Mouse (Mus musculus): Measurements from ENCODE around the gene Myh14. TPM values are rescaled to one million over a fixed set of nuclear protein-coding genes. Genes with fewer than 3 reads are reported as not detected.

Gene Myh14
- polyA plus RNA-seq, 1 experiment from 2014 or later = 1.5 TPM

GRCm38 (mm10) chr7:44676126-44676525 is 5.5 kb upstream of the Myh14 start:
- WGBS (ENCODE audit: insufficient replicate concordance) = 57% methylated on average over 4 of the region's 4 CpGs

GRCm38 (mm10) chr7:44675171-44675570 is 4.5 kb upstream of the Myh14 start:
- Histone ChIP-seq H3K9ac (replicated peaks) (no peak overlapping the region), H3K4me2 (ENCODE audit: low read depth, low read length) (no peak overlapping the region), H3K9me3 (ENCODE audit: low read length) (0 out of 2 replicates have a peak, but pooled peaks cover 4% of the 10 kb centered on the region), H3K36me3 (replicated peaks; ENCODE audit: insufficient read depth, low read length) (no peaks in the 10 kb centered on the region), H3K4me1 (ENCODE audit: insufficient read depth) (peaks cover 9% of the 10 kb centered on the region; the same call in 1 of the 2 replicates), H3K4me3 (ENCODE audit: low read depth, low read length) (no peak overlapping the region), H3K27ac (ENCODE audit: low read depth) (no peak overlapping the region), H3K27me3 (ENCODE audit: insufficient read depth, low read length) (peaks cover 6% of the 10 kb centered on the region; the same call in 1 of the 2 replicates)
- DNase-seq (no peak), ATAC-seq (no peak)
- TF ChIP-seq EP300 (IDR thresholded peaks at IDR 0.05; ENCODE audit: low read depth) (no peak), CTCF (IDR thresholded peaks at IDR 0.05; ENCODE audit: low read depth) (no peak)
- WGBS (ENCODE audit: insufficient replicate concordance) = 66% methylated on average over 6 of the region's 6 CpGs

More at GRCm38 (mm10) chr7:44676126-44676525, 5.5 kb upstream of the Myh14 start:
- ATAC-seq (no peak), DNase-seq (no peak)
- H3K36me3 ChIP-seq (replicated peaks; ENCODE audit: insufficient read depth, low read length) = no peaks in the 10 kb centered on the region
- no peaks in the 10 kb centered on the region; the same call in 1 of the 2 replicates for H3K27me3 ChIP-seq (ENCODE audit: insufficient read depth, low read length)
- H3K9me3 ChIP-seq (ENCODE audit: low read length) = 0 out of 2 replicates have a peak, but pooled peaks cover 4% of the 10 kb centered on the region
- no peak overlapping the region for H3K27ac ChIP-seq (ENCODE audit: low read depth)
- no peak overlapping the region for H3K9ac ChIP-seq (replicated peaks)
- TF ChIP-seq EP300 (IDR thresholded peaks at IDR 0.05; ENCODE audit: low read depth) = no peak
- TF ChIP-seq CTCF (IDR thresholded peaks at IDR 0.05; ENCODE audit: low read depth) = no peak
- no peak overlapping the region for H3K4me2 ChIP-seq (ENCODE audit: low read depth, low read length)
- H3K4me1 ChIP-seq (ENCODE audit: insufficient read depth) = peaks cover 7% of the 10 kb centered on the region; the same call in 1 of the 2 replicates
- no peak overlapping the region for H3K4me3 ChIP-seq (ENCODE audit: low read depth, low read length)

GRCm38 (mm10) chr7:44674511-44674910 is 3.9 kb upstream of the Myh14 start:
- 0 out of 2 replicates have a peak, but pooled peaks cover 4% of the 10 kb centered on the region for H3K9me3 ChIP-seq (ENCODE audit: low read length)
- H3K4me2 ChIP-seq (ENCODE audit: low read depth, low read length) = no peak overlapping the region
- H3K4me1 ChIP-seq (ENCODE audit: insufficient read depth) = peaks cover 9% of the 10 kb centered on the region; the same call in 1 of the 2 replicates
- peaks cover 6% of the 10 kb centered on the region; the same call in 1 of the 2 replicates for H3K27me3 ChIP-seq (ENCODE audit: insufficient read depth, low read length)
- no peak overlapping the region for H3K4me3 ChIP-seq (ENCODE audit: low read depth, low read length)
- DNase-seq = no peak
- 64% methylated on average over 4 of the region's 4 CpGs for WGBS (ENCODE audit: insufficient replicate concordance)
- H3K36me3 ChIP-seq (replicated peaks; ENCODE audit: insufficient read depth, low read length) = no peaks in the 10 kb centered on the region
- TF ChIP-seq CTCF (IDR thresholded peaks at IDR 0.05; ENCODE audit: low read depth) (peak; percentile 28), EP300 (IDR thresholded peaks at IDR 0.05; ENCODE audit: low read depth) (no peak)
- H3K27ac ChIP-seq (ENCODE audit: low read depth) = no peak overlapping the region
- ATAC-seq = no peak
- no peak overlapping the region for H3K9ac ChIP-seq (replicated peaks)

- Histone ChIP-seq H3K27me3 (ENCODE audit: insufficient read depth, low read length) (peaks cover 6% of the 10 kb centered on the region; the same call in 1 of the 2 replicates), H3K4me1 (ENCODE audit: insufficient read depth) (peaks cover 9% of the 10 kb centered on the region; the same call in 1 of the 2 replicates), H3K36me3 (replicated peaks; ENCODE audit: insufficient read depth, low read length) (no peaks in the 10 kb centered on the region), H3K9ac (replicated peaks) (no peak overlapping the region), H3K4me2 (ENCODE audit: low read depth, low read length) (no peak overlapping the region), H3K4me3 (ENCODE audit: low read depth, low read length) (no peak overlapping the region), H3K9me3 (ENCODE audit: low read length) (0 out of 2 replicates have a peak, but pooled peaks cover 4% of the 10 kb centered on the region), H3K27ac (ENCODE audit: low read depth) (no peak overlapping the region)
- TF ChIP-seq EP300 (IDR thresholded peaks at IDR 0.05; ENCODE audit: low read depth) = no peak
- no peak for DNase-seq
- ATAC-seq = no peak
- WGBS (ENCODE audit: insufficient replicate concordance) = 63% methylated on average over 5 of the region's 5 CpGs
These were observed 1.6 kb upstream of the Myh14 start for GRCm38 (mm10) chr7:44672193-44672592.

GRCm38 (mm10) chr7:44669103-44669502 is 1.5 kb downstream of the Myh14 start:
- WGBS (ENCODE audit: insufficient replicate concordance) = 17% methylated on average over 21 of the region's 21 CpGs
- H3K27ac ChIP-seq (ENCODE audit: low read depth) = no peak overlapping the region
- H3K4me3 ChIP-seq (ENCODE audit: low read depth, low read length) = no peak overlapping the region
- H3K36me3 ChIP-seq (replicated peaks; ENCODE audit: insufficient read depth, low read length) = no peaks in the 10 kb centered on the region
- no peaks in the 10 kb centered on the region for H3K9me3 ChIP-seq (ENCODE audit: low read length)
- no peak overlapping the region for H3K4me2 ChIP-seq (ENCODE audit: low read depth, low read length)
- ATAC-seq = no peak
- H3K4me1 ChIP-seq (ENCODE audit: insufficient read depth) = peaks cover 9% of the 10 kb centered on the region; the same call in 1 of the 2 replicates
- H3K27me3 ChIP-seq (ENCODE audit: insufficient read depth, low read length) = peaks cover 6% of the 10 kb centered on the region; the same call in 1 of the 2 replicates
- TF ChIP-seq EP300 (IDR thresholded peaks at IDR 0.05; ENCODE audit: low read depth) = no peak
- TF ChIP-seq CTCF (IDR thresholded peaks at IDR 0.05; ENCODE audit: low read depth) = no peak
- H3K9ac ChIP-seq (replicated peaks) = no peak overlapping the region
- peak; percentile 49 for DNase-seq

GRCm38 (mm10) chr7:44667996-44668738 is 2.5 kb downstream of the Myh14 start:
- no peak for TF ChIP-seq EP300 (IDR thresholded peaks at IDR 0.05; ENCODE audit: low read depth)
- TF ChIP-seq CTCF (IDR thresholded peaks at IDR 0.05; ENCODE audit: low read depth) = no peak
- no peak overlapping the region for H3K27ac ChIP-seq (ENCODE audit: low read depth)
- no peak overlapping the region for H3K9ac ChIP-seq (replicated peaks)
- H3K4me3 ChIP-seq (ENCODE audit: low read depth, low read length) = no peak overlapping the region
- no peak overlapping the region for H3K4me2 ChIP-seq (ENCODE audit: low read depth, low read length)
- WGBS (ENCODE audit: insufficient replicate concordance) = 62% methylated on average over 13 of the region's 13 CpGs
- no peaks in the 10 kb centered on the region for H3K36me3 ChIP-seq (replicated peaks; ENCODE audit: insufficient read depth, low read length)
- no peaks in the 10 kb centered on the region for H3K9me3 ChIP-seq (ENCODE audit: low read length)
- peaks cover 9% of the 10 kb centered on the region; the same call in 1 of the 2 replicates for H3K4me1 ChIP-seq (ENCODE audit: insufficient read depth)
- DNase-seq (no peak), ATAC-seq (no peak)
- H3K27me3 ChIP-seq (ENCODE audit: insufficient read depth, low read length) = peaks cover 6% of the 10 kb centered on the region; the same call in 1 of the 2 replicates
